Mouse (Mus musculus) A20 (cell line): ENCODE data around the gene Psme2.
A peak's percentile ranks its signal among the peaks of the same experiment; 100 is the strongest.

ENCODE experiments used
- DNase-seq: peaks from one replicate; pipeline ENCODE4 v3.0.0-alpha.2; 2011; ENCODE audit warnings: low read depth, low spot score

The Psme2 gene

DNA sequence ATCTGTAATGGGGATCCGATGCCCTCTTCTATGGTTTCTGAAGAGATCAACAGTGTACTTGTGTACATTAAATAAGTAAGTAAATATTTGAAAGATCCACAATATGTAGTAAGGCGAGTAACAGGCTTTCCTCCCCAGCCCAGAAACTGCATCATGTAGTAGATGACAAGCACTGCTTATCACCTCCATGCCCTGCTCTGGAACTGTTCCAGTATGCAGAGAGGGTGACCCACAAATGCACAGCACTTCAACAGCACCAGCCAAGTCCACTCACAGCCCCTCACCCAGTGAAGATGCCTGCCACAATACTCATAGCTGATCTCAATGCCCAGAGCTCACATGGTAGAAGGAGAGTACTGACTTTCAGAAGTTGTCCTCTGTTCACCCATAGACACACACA, 20.3 kb downstream of the Psme2 start:
- no peak for DNase-seq

GRCm38 (mm10) chr14:55567496-55567895, 23.4 kb downstream of the Psme2 start:
- DNase-seq: no peak

- DNase-seq: no peak
Measured at GRCm38 (mm10) chr14:55565748-55566147, 25.2 kb downstream of the Psme2 start.

- DNase-seq: no peak
Measured at GRCm38 (mm10) chr14:55563249-55563648, 27.7 kb downstream of the Psme2 start.

DNA sequence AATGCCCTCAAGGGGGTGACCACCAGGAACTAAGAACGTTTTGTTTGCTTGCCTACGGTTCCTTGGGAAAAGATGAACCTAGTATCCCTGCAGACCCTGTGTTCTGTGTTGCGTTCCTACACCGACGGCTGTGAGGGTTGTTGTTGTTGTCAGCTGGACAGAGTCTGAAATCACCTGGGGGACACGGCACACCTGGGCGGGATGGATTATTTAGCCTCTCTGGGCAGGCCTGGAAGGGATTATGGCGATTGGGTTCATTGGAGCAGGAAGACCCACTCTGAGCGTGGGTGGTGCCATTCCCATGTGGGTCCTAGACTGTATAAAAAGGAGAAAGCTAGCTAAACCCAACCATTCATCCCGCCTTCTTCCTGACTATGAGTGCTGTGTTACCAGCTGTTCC, 29.1 kb downstream of the Psme2 start:
- no peak for DNase-seq

DNA sequence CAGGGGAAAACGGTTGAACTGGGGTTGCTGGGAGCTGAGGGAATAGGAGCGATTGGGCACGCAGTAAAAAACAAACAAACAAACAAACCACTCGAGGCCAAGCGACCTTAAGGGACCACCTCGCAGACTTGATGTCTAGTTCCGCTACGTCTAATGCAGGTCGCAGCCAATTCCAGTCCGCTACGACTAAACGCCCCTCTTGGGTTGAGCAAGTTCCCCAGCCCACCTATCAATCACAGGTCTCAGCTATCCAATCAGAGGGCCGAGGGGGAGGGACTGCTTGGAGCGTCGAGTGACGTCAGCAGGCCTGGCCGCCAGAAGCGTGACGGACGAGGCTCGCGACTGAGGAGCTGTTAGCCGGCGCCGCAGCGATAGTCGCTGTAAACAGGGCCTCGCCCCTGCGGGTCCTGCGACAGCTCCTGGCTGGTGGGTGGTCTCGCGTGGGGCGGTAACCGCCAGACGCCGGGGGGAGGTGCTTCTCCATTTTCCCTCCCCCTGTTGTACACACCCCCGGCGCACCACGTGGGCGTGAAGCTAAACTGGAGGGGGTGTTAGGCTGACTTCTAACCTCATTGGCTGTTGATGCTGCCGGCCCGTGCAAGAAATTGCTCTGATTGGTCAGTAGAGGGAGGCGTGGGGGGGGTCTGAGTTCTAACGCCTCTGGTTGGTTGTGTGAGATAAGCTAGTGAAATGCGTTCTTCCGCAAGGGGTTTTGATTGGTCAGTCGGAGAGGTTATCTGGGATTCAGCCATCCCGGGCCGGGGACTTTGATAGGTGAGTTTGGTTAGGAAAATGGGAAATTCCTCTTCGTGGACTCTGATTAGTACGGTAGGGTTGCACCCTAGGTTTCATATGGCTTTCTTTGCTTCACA, 30.5 kb downstream of the Psme2 start, which contains the start of gene A730061H03Rik:
TSS of gene A730061H03Rik (minus strand) at position 205 of the 872 bp plus-strand sequence.
- DNase-seq: peak; percentile 100

GRCm38 (mm10) chr14:55559799-55560201, 31.1 kb downstream of the Psme2 start, which contains the start of gene Dcaf11:
Dcaf11 (plus strand) TSS chr14:55560006.
- peak; percentile 97 for DNase-seq

- peak; percentile 52 for DNase-seq
Measured at GRCm38 (mm10) chr14:55558740-55559448, 32.0 kb downstream of the Psme2 start.

DNA sequence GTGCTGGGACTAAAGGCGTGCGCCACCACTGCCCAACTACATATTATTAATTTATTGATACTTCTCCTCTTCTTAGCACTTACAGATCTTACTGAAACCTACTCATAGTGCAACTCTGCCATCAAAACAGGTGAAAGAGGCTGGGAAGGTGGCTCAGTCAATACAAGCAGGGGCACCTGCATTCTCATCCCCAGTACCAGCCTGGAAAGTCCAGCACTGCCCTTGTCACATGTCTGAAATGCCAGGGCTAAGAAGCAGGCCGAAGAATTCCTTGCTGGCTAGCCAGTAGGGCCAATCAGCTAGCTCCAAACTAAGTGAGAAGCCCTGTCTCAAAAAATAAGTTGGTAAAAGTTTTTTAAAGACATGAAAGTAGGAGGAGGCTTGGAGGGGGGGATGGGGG, 33.3 kb downstream of the Psme2 start:
- peak; percentile 59 for DNase-seq

DNA sequence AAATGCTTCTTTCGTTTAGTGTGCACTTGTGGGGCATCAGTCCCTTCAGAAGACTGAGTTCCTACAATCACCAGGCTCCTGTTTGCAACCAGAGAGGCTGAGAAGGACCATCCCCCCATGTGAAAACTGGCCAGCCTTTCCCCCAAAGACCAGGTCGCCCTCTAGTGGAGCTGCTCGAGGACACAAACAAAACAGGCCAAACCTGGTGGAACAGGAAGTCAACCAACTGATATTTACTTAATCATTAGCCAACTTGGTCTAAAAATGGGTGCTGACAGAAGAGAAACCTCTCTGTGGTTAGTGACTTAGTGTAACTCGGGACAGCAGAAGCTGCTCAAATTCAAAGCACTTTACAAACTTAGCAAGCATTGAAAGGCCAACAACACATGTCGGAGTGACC, 33.9 kb downstream of the Psme2 start:
- peak; percentile 94 for DNase-seq

DNA sequence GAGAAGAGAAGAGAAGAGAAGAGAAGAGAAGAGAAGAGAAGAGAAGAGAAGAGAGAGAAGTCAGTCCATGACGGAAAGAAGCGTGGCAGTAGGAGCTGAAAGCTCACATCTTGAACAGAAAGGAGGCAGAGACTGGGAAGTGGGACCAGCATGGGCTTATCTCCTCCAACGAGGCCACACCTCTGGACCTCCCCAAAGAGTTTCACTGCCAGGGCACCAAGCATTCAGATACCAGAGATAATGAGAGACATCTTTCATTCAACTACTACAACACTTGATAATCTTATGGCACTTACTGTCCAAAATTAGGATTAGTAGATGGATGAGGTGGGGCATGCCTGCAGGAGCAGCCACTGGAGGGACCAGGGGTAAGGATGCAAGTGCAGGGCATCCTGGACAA, 35.1 kb downstream of the Psme2 start:
- DNase-seq: no peak

DNA sequence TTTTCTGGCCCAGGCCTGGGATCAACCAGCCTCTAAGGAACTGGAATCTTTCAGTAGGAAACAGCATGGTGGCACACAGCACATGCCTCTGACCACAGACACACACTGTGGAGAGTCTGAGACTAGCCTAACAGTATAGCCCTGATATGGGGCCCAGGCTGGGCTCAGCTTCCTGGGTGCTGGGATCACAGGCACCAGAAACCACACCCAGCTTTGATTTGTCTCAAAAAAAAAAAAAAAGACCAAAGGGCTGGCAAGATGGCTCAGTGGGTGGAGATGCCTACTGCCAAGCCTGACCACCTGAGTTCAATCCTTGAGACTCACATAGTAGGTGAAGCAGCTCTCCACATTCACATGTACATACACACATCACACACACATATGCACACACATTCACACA, 36.3 kb downstream of the Psme2 start:
- no peak for DNase-seq

DNA sequence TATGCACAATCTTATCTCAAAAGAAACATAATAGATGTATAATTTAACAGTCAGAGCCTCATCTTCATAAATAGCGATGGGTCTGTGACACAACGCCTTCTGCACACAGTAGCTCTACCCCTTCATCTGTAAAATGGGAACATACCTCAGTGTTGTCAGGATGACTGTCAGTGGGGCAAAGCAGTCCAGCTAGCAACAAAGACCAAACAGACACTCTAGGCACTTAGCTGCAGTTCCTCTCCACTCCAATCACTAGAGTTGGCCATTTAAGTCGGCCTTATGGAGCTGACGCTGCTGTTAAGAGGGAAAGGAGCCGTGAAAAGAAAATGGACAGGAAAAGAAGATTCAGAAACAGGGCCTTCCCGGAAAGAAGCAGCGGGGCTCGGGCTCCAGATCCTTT, 39.1 kb downstream of the Psme2 start:
- DNase-seq: no peak

GRCm38 (mm10) chr14:55551347-55551746, 39.6 kb downstream of the Psme2 start:
- DNase-seq: no peak

GRCm38 (mm10) chr14:55550191-55550590, 40.7 kb downstream of the Psme2 start:
- DNase-seq: no peak

GRCm38 (mm10) chr14:55544334-55544733, 46.6 kb downstream of the Psme2 start:
- DNase-seq: peak; percentile 17

DNA sequence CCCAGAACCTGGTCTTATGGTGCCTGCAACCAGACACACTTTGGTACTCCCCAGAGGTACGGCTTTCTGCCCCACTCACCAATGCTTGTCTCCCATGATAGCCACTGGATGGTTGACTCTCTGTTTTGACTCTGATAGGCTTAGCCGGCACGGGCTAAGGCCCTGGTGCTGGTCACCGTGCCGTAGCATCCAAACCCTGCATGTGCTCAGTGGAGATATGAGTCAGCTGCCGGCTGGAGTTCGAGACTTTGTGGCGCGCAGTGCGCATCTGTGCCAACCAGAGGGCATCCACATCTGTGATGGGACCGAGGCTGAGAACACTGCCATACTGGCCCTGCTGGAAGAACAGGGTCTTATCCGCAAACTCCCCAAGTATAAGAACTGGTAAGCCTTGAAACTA, 48.6 kb downstream of the Psme2 start:
- DNase-seq: no peak

DNA sequence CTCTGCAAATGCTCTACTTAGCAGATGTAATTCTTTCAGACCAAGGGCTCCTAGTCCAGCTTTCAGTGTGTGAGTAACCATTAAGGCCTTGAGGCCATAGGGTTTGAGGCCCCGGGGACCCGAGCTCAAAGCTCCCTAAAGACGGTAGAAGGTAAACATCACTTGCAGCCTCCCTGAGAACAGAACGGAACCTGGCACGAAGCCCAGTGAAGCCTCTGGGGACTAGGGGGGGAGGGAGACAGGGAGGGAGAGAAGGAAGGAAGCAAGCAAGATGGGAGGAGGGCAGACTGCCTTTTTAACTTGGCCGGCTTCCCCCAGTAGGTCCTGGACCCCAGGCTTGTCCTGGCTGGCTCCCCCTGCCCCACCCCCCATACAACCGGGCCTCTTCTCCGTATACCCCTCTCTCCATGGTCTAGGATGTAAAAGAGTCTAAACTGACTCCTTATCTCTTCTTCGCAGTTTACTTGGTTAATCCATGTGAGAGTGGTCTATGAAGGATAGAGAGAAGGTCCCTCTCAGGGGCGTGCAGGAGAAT, 50.1 kb downstream of the Psme2 start:
- peak; percentile 79 for DNase-seq

GRCm38 (mm10) chr14:55540067-55540786, 50.7 kb downstream of the Psme2 start, which contains the start of gene Pck2:
Pck2 (plus strand) TSS chr14:55540266.
- DNase-seq: peak; percentile 96
